Mouse (Mus musculus): ENCODE measurements around the gene Tex21.
"Not testable (repeated sequence)": the region's sequence is repeated elsewhere in the genome, so short reads cannot be mapped to it uniquely, and the experiment has no call there.

Tex21 gene

GRCm38 (mm10) chr12:76195912-76196708, 50.4 kb downstream of the Tex21 start:
- DNase-seq (ENCODE audit: low spot score in 2 of 2): peak; percentile 56 to 68

- DNase-seq (ENCODE audit: low spot score in 2 of 2): peak in 1 of 2 experiments; percentile 27
These were observed 52.0 kb downstream of the Tex21 start for GRCm38 (mm10) chr12:76194526-76194925.

- DNase-seq (ENCODE audit: low spot score in 2 of 2): peak; percentile 28 to 31
These were observed 55.6 kb downstream of the Tex21 start for GRCm38 (mm10) chr12:76190940-76191339.

- no peak for DNase-seq (ENCODE audit: low spot score in 2 of 2)
These were observed 58.7 kb downstream of the Tex21 start for GRCm38 (mm10) chr12:76187849-76188248.

GRCm38 (mm10) chr12:76186473-76186872, 60.1 kb downstream of the Tex21 start:
- no peak for DNase-seq (ENCODE audit: low spot score in 2 of 2)

- no peak for DNase-seq (ENCODE audit: low spot score in 2 of 2)
These were observed 61.3 kb downstream of the Tex21 start for GRCm38 (mm10) chr12:76185167-76185816.

GRCm38 (mm10) chr12:76184271-76184670, 62.3 kb downstream of the Tex21 start:
- DNase-seq (ENCODE audit: low spot score in 2 of 2): no peak

- DNase-seq (ENCODE audit: low spot score in 2 of 2): no peak
These were observed 63.7 kb downstream of the Tex21 start for GRCm38 (mm10) chr12:76182831-76183230.

- no peak for DNase-seq (ENCODE audit: low spot score in 2 of 2)
These were observed 65.1 kb downstream of the Tex21 start for GRCm38 (mm10) chr12:76181471-76181870.

- no peak for DNase-seq (ENCODE audit: low spot score in 2 of 2)
These were observed 66.1 kb downstream of the Tex21 start for GRCm38 (mm10) chr12:76180442-76180841.

- DNase-seq (ENCODE audit: low spot score in 2 of 2): no peak
These were observed 67.0 kb downstream of the Tex21 start for GRCm38 (mm10) chr12:76179527-76179926.

GRCm38 (mm10) chr12:76179051-76179450, 67.5 kb downstream of the Tex21 start:
- DNase-seq (ENCODE audit: low spot score in 2 of 2): no peak

GRCm38 (mm10) chr12:76177864-76178518, 68.6 kb downstream of the Tex21 start:
- no peak for DNase-seq (ENCODE audit: low spot score in 2 of 2)

- DNase-seq (ENCODE audit: low spot score in 2 of 2): peak in 1 of 2 experiments; percentile 12
These were observed 69.3 kb downstream of the Tex21 start, which contains the start of gene Esr2 for GRCm38 (mm10) chr12:76177000-76177863. TSS of gene Esr2 (minus strand) at chr12:76177259.

- no peak for DNase-seq (ENCODE audit: low spot score in 2 of 2)
These were observed 80.9 kb downstream of the Tex21 start for GRCm38 (mm10) chr12:76165641-76166040.

GRCm38 (mm10) chr12:76152389-76152788, 94.2 kb downstream of the Tex21 start:
- not testable (repeated sequence) for DNase-seq (ENCODE audit: low spot score in 2 of 2)

Measured in heart, adult 9 months (tissue).